Mouse (Mus musculus): Measurements from ENCODE around the gene Zfp580.

DNA sequence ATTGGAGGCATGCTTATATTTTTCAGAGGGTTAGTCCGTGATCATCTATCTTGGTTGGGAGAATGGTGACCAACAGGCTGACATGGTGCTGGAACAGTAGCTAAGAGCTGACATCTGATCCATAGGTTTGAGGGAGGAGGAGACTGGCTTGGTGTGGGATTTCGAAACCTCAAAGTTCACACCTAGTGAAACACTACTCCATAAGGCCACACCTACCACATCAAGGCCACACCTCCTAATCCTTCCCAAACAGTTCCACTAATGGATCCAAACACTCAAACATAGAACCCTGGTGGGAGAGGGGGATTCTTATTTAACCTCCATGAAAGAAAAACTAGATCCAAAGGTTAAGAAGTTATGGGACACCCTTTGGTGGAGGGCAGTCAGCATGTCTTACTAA lies 34.4 kb upstream of the Zfp580 start:
- TF ChIP-seq POLR2A (IDR thresholded peaks at IDR 0.05; ENCODE audit: control insufficient read depth, extremely low read depth, insufficient read depth, low read length, poor library complexity) (no peak), CTCF (IDR thresholded peaks at IDR 0.05; ENCODE audit: borderline replicate concordance, control insufficient read depth, extremely low read depth, insufficient read depth, low read length, poor library complexity) (no peak)
